ENCODE assay signal across 22 mouse cellular contexts in the genomic region with DNA sequence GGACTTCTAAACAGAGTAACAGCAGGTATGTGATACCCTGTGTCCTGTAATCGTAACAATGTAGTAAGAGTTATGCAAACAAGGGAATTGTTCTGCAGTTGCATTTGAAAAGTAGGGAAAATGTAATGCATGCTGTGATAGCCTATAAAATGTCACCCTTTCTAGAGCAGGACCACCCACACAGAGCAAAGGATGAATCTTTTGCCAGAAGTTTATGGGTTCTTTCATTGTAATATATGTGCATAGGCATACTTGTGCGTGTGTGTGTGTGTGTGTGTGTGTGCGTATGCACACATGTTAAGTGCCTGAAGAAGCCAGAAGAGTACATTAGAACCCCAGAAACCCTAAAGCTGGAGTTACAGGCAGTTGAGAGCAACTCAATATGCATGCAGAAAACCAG.
"Had no signal": no experiment of that assay in that cellular context is flagged by ENCODE, and none has a peak within 500 bp of the region (broad histone marks: within the 10 kb centered on the region; RNA-seq: fewer than 3 reads in every experiment).

No protein-coding gene starts in this region.

- H3K4me3 ChIP-seq: heart, embryonic 12.5 days; hindbrain, embryonic 13.5 days; hindbrain, embryonic 15.5 days; kidney, embryonic 15.5 days; limb, embryonic 13.5 days; limb, embryonic 15.5 days; liver, embryonic 12.5 days had no signal

- H3K36me3 ChIP-seq: heart, embryonic 12.5 days; hindbrain, embryonic 13.5 days; hindbrain, embryonic 15.5 days; kidney, embryonic 15.5 days; limb, embryonic 13.5 days; limb, embryonic 15.5 days; liver, embryonic 12.5 days had no signal

- H3K4me2 ChIP-seq: heart, embryonic 12.5 days; hindbrain, embryonic 13.5 days; hindbrain, embryonic 15.5 days; kidney, embryonic 15.5 days; limb, embryonic 13.5 days; limb, embryonic 15.5 days; liver, embryonic 12.5 days had no signal

- DNase-seq: forebrain, postnatal 0 days; gastrocnemius, postnatal 14 days; gastrocnemius, postnatal 36 days; heart, adult 18-20 months; heart, postnatal 10 days; heart, postnatal 36 days; kidney, adult 11 months; kidney, adult 2 months; kidney, postnatal 14 days; layer of hippocampus, adult 9-11 months; layer of hippocampus, postnatal 36 days; left cerebral cortex, postnatal 4 days had no signal

- H3K27me3 ChIP-seq: heart, embryonic 12.5 days; hindbrain, embryonic 13.5 days; hindbrain, embryonic 15.5 days; kidney, embryonic 15.5 days; limb, embryonic 13.5 days; limb, embryonic 15.5 days; liver, embryonic 12.5 days had no signal

- H3K9ac ChIP-seq: forebrain, postnatal 0 days; heart, embryonic 12.5 days; hindbrain, embryonic 13.5 days; hindbrain, embryonic 15.5 days; kidney, embryonic 15.5 days; limb, embryonic 13.5 days; limb, embryonic 15.5 days; liver, embryonic 12.5 days; liver, embryonic 14.5 days had no signal

- H3K27ac ChIP-seq: hindbrain, embryonic 13.5 days; hindbrain, embryonic 15.5 days; hindbrain, postnatal 0 days; kidney, embryonic 15.5 days; limb, embryonic 13.5 days; limb, embryonic 15.5 days; liver, embryonic 12.5 days; liver, embryonic 14.5 days had no signal

- H3K4me1 ChIP-seq: hindbrain, embryonic 13.5 days; hindbrain, embryonic 15.5 days; limb, embryonic 13.5 days; liver, embryonic 12.5 days had no signal

- H3K9me3 ChIP-seq: hindbrain, embryonic 13.5 days; hindbrain, embryonic 15.5 days; kidney, embryonic 15.5 days; limb, embryonic 13.5 days; limb, embryonic 15.5 days had no signal

- ATAC-seq: forebrain, postnatal 0 days; hindbrain, postnatal 0 days; intestine, embryonic 16.5 days; liver, embryonic 12.5 days had no signal
